Mouse (Mus musculus): ENCODE data around the gene Boc.
"Not testable (repeated sequence)": the region's sequence is repeated elsewhere in the genome, so short reads cannot be mapped to it uniquely, and the experiment has no call there.

Boc gene

DNA sequence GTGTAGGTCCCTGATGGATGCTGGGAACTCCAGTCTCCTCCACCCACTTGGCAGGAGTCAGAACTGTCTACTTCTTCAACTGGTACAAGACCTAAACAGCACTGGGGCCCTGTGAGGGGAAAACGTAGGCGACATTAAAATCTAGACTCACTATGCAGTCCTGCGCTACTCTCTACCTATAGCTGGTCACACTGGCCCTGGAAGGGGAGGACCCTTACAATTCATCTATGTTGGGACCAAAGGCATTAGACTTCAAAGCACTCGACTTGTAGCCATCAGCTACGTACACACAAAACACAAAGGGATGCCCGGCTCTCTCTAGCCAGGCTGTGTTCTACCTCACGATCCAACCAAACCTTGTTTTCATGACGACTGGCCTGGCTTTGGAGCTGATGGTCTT, 73.0 kb downstream of the Boc start:
- no peak for DNase-seq

DNA sequence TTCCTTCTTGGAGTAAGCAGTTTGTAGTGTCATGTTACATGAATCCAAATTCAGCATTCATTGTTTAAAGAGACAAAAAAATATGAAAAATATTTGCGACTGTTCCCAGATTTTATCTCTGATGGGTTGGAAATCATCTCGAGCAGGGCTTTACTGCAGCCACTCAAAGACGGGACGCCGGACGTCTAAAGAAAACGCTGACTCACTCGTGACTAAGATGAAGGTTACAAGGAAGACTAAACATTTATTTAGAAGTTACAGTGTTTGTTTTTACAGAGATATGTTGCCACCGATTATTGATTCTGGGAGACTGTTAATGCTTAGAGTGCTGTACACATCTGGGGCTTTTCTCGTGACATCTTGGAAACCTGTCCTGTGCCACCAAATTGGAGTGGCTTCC, 73.9 kb downstream of the Boc start:
- DNase-seq = no peak

DNA sequence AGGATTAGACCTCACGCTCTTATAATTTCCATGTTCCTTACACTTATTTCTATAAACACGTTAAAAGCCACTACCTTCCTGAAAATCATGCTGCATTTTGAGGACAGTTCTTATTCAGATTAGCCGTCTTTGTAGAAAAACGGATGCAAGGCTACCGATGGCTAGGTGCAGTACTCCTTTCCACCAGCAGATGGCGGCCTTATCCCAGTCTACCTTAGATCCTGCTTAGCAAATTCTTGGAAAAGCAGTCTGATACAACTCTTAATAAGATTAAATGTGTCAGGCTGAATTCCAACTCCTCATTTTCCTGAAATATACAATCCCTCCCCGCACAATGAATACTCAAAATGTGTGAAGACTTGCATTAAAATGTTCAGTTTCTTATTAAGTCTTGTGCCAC, 74.6 kb downstream of the Boc start:
- DNase-seq = peak; percentile 77 to 86

DNA sequence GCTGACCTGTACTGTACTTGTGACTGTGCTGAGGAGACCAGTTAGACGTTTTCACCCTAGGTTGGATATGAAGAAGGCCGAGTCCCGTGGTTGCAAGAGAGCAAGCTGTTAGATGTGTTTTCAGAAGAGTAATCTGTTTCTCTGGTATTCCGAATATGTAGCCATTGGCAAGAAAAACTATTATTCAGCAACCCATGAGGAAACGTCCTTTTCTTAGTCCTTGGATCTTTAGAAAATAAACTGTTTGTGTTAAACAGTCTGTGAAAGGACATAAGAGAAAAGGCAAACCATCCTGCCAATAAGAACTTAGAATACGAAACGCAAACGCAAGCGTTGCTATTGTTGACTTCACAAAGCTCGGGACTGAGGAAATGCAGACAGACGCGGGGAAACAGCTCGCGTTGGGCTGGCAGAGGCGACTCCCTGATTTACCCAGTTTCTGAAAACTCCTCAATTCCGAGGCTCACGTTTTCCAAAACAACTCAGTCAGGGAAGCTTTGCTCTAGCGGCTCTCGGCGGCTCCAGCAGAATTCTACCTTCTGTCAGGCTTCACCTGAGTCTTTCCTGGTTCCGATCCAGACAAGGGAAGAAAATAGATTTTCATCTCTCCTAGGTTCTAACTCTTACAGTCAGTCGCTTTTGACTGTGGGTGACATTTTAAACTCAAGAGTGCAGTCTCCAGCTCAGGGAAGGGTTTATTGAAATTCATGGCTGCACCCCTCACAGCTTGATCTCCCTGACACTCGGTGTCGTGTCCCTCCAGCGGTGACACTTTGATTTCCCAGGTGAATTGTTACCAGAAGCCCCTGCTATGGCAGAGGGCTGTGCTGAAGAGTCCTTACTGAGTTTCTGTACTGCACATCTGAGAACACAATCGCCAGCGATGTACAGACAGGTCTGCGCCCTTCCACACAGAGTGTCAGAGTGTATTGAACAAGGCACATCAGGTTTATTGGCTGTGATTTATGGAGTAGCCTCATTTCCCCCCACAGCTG, 76.8 kb downstream of the Boc start:
- DNase-seq = no peak

DNA sequence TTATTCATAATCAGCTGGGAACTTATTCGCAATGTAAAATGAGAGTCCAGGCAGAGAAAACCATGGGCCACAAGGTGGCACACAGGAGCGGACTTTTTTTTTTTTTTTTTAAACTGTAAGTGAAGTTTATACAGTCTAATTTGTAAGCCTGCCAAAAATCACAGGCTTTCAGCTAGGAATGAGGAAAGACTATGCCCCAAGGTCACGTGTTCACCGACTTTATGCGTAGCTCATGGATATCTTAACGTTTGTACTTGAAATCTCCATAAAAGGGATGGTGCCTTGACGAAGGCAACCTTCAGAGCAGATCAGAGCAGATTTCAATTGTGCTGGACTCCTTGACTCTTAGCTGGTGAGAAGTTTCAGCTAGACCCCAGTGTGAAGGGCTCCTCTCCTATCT, 78.1 kb downstream of the Boc start:
- DNase-seq = peak in 1 of 2 experiments; percentile 23

DNA sequence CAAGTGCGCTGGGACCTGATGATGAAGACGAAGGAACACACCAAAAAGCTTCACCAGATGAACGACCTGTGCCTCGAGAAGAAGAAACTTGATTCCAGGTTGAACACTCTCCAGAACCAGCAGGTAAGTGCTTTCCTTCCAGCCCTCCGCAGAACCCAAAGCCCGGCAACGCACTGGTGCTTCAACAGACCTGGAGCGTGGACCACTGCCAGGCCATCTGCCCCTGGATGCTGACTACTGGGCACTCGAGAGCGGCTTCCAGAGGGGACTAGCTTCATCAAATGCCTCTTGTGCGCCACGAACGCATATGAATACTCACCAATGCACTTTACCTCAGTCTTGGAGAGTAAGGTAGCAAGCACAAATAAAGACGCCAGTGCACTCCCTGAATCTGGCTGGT, 78.8 kb downstream of the Boc start:
- no peak for DNase-seq

DNA sequence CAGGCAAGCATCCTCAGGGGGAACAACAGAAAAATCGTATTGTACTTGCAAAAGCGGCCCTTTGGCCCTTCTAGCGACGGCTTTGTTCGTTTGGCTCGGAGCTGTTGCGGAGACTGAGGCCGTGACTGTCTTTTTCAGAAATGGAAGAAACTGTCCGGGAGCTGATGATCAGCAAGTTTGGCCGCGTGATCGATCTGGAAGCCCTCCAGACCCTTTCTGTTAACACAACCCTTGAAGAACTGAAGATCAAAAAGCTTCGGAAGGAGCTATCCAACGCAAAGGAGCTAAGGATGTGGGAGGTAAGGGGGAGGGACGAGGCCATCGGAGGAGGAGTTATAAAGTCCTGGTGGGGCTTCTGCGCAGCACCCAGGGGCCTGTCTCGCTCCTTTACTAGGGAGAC, 79.9 kb downstream of the Boc start:
- DNase-seq = no peak

DNA sequence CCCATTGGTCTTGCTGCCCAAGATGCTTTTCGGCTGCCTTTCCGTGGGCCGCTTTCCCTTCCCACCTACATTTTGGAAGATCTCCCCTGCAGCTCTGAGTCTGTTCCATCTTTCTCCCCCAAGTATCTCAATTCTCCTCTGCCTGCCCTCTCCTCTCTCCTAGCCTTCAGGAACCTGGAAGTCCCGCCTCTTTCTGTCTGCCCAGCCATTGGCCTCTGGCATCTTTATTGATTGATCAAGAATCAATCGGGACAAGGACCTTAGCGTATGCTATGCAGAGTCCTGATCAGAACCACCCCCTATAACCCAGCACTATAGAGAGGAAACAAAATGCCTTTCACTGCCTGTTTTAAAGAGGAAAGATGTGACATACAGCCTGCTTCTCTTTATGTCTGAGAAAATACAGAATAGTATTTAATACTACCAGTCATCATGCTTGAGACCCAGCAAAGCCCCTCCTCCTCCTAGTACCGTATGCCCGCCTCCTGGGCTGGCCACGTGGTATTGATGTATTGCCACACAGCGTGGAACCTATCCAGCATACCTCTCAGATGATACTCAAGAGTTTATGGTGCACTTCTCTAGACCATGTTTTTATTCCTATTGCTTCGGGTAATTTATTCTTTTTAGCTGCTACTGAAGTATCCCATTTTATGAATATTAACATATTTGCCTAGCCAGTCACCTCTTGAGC, 82.9 kb downstream of the Boc start:
- DNase-seq = no peak

DNA sequence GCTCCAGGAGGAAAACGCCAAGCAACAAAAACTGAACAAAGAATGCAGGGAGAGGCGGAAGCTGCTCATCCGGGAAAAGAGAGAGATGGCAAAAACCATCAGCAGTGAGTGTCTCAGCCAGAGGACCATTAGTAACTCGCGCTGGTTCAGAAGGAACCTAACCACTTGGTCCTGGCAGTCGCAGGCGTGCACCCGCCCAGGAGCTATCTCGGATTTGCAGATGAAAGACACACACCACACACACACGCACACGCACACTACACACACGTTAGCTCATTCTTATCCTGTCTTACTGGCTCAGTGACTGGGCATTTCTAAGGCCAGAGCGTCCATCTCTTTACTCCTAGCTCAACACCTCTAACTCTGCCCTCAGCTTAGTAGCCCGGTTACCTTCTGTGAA, 83.4 kb downstream of the Boc start:
- no peak for DNase-seq

DNA sequence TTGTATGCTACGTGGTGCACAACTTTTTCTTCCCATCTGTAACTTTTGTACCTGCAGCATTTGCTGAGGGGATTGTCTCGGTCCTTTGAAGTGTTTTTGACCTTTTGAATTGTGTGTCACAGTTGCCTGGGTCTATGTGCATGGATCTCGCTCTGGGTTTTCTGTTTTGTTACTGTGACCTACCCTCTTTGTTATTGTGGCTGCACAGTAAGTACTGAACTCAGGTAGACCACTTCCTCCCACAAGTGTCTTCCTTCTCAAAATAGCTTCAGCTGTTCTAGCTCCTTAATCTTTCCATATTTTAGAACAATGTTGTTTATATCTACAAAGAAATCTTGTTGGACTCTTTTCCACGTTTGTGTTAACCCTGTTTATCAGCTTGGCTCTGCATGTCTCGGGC, 97.8 kb downstream of the Boc start:
- no peak for DNase-seq

DNA sequence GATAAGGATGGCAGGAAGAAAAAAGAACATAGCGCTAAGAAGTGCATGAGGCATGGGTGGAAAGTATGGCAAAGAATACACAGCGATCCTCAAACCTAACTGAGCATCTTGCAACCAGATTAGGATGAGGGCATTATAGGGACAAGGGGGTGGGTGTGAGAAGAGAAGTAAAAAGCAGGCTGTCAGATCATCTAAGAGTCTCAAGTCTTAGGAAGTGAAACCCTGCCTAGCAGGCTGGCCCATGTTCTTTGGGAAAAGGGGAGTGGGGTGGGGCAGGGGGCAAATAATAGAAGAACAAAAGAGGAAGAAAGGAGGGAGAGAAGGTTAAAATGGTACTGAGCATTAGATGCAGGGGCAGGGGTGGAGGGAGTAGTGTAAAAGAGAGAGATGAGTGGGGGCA, 99.9 kb downstream of the Boc start:
- DNase-seq = no peak

DNA sequence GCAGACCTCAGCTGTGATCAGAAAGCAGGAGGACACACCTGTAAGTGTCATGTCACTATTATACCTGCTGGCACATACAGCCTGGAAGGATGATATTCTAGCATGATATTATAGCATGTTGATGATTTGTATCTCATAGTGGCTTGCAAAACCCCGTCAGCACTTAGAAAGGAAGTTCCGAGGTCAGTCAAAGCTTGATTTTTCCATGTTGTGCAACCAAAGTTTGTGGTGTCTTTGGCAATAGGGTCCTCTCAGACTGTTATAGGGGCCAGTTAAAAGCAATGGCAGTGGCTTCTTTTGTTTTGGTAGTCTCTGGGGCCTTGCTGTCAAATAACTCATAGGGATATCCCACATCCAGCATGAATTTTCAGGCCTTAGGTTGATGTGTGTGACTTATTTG, 100.8 kb downstream of the Boc start:
- no peak for DNase-seq

DNA sequence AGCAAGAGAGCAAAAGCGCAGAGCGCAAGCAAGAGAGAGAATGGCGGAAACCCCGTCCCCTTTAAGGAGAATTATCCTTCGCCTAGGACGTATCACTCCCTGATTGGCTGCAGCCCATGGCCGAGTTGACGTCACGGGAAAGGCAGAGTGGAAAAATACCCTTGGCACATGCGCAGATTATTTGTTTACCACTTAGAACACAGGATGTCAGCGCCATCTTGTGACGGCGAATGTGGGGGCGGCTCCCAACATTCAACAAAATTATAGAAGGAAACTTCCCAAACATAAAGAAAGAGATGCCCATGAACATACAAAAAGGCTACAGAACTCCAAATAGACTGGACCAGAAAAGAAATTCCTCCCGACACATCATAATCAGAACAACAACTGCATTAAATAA, 116.8 kb downstream of the Boc start:
- not testable (repeated sequence) for DNase-seq

DNA sequence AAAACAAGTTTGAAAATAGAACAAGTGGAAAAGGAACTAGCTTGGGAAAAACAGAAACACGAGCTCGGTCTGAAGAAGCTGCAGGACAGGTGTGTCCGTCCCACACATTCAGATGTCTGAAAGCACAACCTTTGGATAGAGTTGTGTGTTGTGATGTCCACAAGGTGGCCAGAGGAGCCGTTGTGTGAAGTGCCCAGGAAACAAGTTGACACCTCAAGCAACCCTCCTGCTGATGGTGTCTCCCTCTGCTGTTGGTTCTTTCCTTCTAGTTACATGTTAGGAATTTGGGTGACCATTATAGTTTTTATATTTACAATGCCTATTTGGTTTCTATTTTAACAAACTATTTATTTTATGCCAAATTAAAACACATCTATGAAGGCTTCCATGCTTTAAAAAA, 123.2 kb downstream of the Boc start:
- DNase-seq = no peak

Measured in lung, postnatal 4 days (tissue).